Mouse (Mus musculus): ENCODE measurements at regions not wholly inside any gene's neighbourhood (a gene's known extent, or its start where the extent isn't known, plus 50 kb on each side); places are given as distances from the start of the nearest gene placed in this dataset.

DNA sequence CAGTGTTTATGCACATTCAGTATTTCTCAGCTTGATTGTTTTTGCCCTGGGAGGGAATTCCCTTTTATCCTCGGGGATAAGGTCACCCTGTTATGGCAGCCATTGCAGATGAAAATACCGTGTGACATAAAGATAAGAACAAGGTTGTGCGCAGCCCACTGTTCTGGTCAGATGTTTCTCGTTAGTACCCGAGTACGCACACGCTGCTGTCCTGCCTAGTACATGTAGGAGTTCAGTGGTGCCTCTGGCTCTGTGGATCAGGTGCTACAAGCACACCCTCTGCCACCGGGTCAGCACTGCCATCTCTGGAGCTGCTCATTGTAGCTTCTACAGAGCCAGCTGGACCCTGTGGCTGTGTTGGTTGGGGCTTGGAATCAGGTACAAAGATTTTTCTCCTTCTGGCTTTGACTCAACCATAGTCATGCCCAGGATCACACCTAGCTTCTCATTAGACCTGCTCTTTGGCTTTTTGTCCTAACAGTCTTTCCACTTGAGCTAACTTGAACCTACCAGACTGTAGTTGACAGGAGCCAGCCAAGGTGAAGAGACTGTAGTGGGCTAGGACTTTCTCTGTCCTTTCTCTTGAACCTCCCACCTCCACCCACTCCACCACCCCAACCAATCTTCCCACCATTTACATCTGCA, 136.1 kb downstream of the Trim33 start:
- TF ChIP-seq CTCF (IDR thresholded peaks at IDR 0.05; ENCODE audit: borderline replicate concordance, insufficient read depth, low read depth, low read length) (no peak), POLR2A (IDR thresholded peaks at IDR 0.05; ENCODE audit: borderline replicate concordance, insufficient read depth, low read length) (no peak)
